In genomic region chr10:60418137-60418536, GRCm38 (mm10) we compare ENCODE assay signal across 8 mouse cellular contexts. TPM values are rescaled to one million over a fixed set of nuclear protein-coding genes. Genes with fewer than 3 reads are reported as not detected.
DNase-seq lines count a peak whose midpoint lies in the region; TF ChIP-seq lines count a peak whose summit lies in the region.

No protein-coding gene starts in this region.

- DNase-seq in 3T3-L1 (ENCODE audit: low read depth, low spot score), result peak; percentile 73
- DNase-seq in MEL-GATA-1-ER (ENCODE audit: extremely low read depth, low read depth), result peak; percentile 18
- peak; percentile 60 for DNase-seq in cerebellum, adult 9-10 months
- DNase-seq in frontal cortex, postnatal 14 days (ENCODE audit: low spot score in 2 of 2), result peak; percentile 47 to 65
- peak; percentile 71 for DNase-seq in kidney, postnatal 14 days
- DNase-seq in lung, adult 2 months, result peak; percentile 62
- DNase-seq in retina, postnatal 1 day, result peak; percentile 77
- DNase-seq in thymus, postnatal 36 days, result peak; percentile 66 to 72

- TF ChIP-seq POLR2A in lung, adult 2 months (IDR thresholded peaks at IDR 0.05; ENCODE audit: borderline replicate concordance, extremely low read depth, low read depth, low read length), result no peak

- no peak overlapping the region for H3K4me3 ChIP-seq in lung, adult 2 months (replicated peaks; ENCODE audit: extremely low read depth, low read depth, low read length)

- H3K4me1 ChIP-seq in lung, adult 2 months (ENCODE audit: control insufficient read depth, insufficient read depth, low read length), result no peaks in the 10 kb centered on the region

- WGBS in lung, adult 2 months, result 27% methylated on average over 3 of the region's 3 CpGs

- TF ChIP-seq CTCF in lung, adult 2 months (IDR thresholded peaks at IDR 0.05; ENCODE audit: insufficient read depth, low read length), result peak; percentile 86

RNA-seq across cellular contexts. Expression of gene Gm17455, which starts 18.6 kb away (rescaled TPM):
- polyA plus RNA-seq in lung, adult 2 months (2012; rRNA removed), result 0.33 and 1.2 TPM in 2 replicates

Comparison
In these comparisons a context has a peak if more than half of its experiments do, and no peak if none do; other contexts are left out.
1. DNase-seq: peak in every context shown above with its lines; median percentile 77 in retina, postnatal 1 day; 73 in 3T3-L1; 71 in kidney, postnatal 14 days; 69 in thymus, postnatal 36 days; 62 in lung, adult 2 months; 60 in cerebellum, adult 9-10 months; 56 in frontal cortex, postnatal 14 days; 18 in MEL-GATA-1-ER.